Mouse (Mus musculus) neural tube, embryonic 12.5 days (tissue): ENCODE results near the gene Fgfr2. TPM values are rescaled to one million over a fixed set of nuclear protein-coding genes. Genes with fewer than 3 reads are reported as not detected.

ENCODE experiments used
- ATAC-seq: fragments of 200-750 bp; cut with Nextera tagmentation; 2 replicates; pipeline ENCODE4 v1.8.0; 2017; ENCODE audit warnings: low read depth, mild to moderate bottlenecking, moderate TSS enrichment, moderate library complexity; ENCODE audit not compliant: low FRiP score
- H3K27ac ChIP-seq: fragments of 300-500 bp; sonication (generic); 2 replicates; pipeline ENCODE4 v1.5.1; 2016
- H3K27me3 ChIP-seq: fragments of 300-500 bp; sonication (generic); replicated peaks from 2 replicates; pipeline ENCODE4 v1.6.1; 2016; ENCODE audit warnings: mild to moderate bottlenecking
- H3K36me3 ChIP-seq: fragments of 300-500 bp; sonication (generic); 2 replicates; pipeline ENCODE4 v1.6.1; 2016; ENCODE audit warnings: mild to moderate bottlenecking
- H3K4me1 ChIP-seq: fragments of 300-500 bp; sonication (generic); 2 replicates; pipeline ENCODE4 v1.6.1; 2016
- H3K4me2 ChIP-seq: fragments of 300-500 bp; sonication (generic); replicated peaks from 2 replicates; pipeline ENCODE4 v1.6.1; 2016; ENCODE audit warnings: mild to moderate bottlenecking
- H3K4me3 ChIP-seq: fragments of 300-500 bp; sonication (generic); 2 replicates; pipeline ENCODE4 v1.5.1; 2016
- H3K9ac ChIP-seq: fragments of 300-500 bp; sonication (generic); 2 replicates; pipeline ENCODE4 v1.6.1; 2016; ENCODE audit warnings: mild to moderate bottlenecking
- H3K9me3 ChIP-seq: fragments of 300-500 bp; sonication (generic); 2 replicates; pipeline ENCODE4 v1.6.1; 2016; ENCODE audit warnings: mild to moderate bottlenecking
- WGBS: fragments of 180-500 bp; shearing (Covaris S2); methylation state at CpG from one replicate; pipeline ENCODE4 v1.1.7; 2016; 5-methylcytosine and 5-hydroxymethylcytosine counted together
- polyA plus RNA-seq: library from polyadenylated mRNA; unstranded; fragments of >200 nt; fragmentation: Nextera tagmentation; extraction: Ambion mirVana; gene quantifications from 2 replicates; pipeline ENCODE4 v1.2.1, GENCODE M21; 2016

The Fgfr2 gene
- polyA plus RNA-seq, 1 experiment from 2014 or later, result 65.0 TPM

- H3K4me1 ChIP-seq, result peaks cover 32% of the 10 kb centered on the region
- WGBS, result under 1% methylated on average over 45 of the region's 45 CpGs
Measured at GRCm38 (mm10) chr7:131554341-131555180, 1568.6 kb downstream of the Fgfr2 start.

GRCm38 (mm10) chr7:131553771-131554175, 1569.4 kb downstream of the Fgfr2 start:
- under 1% methylated on average over 39 of the region's 39 CpGs for WGBS
- Histone ChIP-seq H3K27me3 (peaks cover 100% of the 10 kb centered on the region), H3K4me3 (peak overlapping the region; percentile 35), H3K36me3 (no peaks in the 10 kb centered on the region), H3K4me1 (peaks cover 32% of the 10 kb centered on the region), H3K27ac (no peak overlapping the region), H3K9ac (peak overlapping the region; percentile 35; the same call in 1 of the 2 replicates), H3K4me2 (peak overlapping the region; percentile 65), H3K9me3 (no peaks in the 10 kb centered on the region)
- peak; percentile 49 for ATAC-seq

More at GRCm38 (mm10) chr7:131554341-131555180, 1568.6 kb downstream of the Fgfr2 start:
- no peak for ATAC-seq
- peak overlapping the region; percentile 35 for H3K4me3 ChIP-seq
- H3K27ac ChIP-seq, result no peak overlapping the region
- peaks cover 95% of the 10 kb centered on the region for H3K27me3 ChIP-seq
- H3K9ac ChIP-seq, result 0 out of 2 replicates have a peak overlapping the region, but pooled peaks have one; percentile 35
- H3K9me3 ChIP-seq, result no peaks in the 10 kb centered on the region
- no peaks in the 10 kb centered on the region for H3K36me3 ChIP-seq
- peak overlapping the region; percentile 65 for H3K4me2 ChIP-seq

- Histone ChIP-seq H3K4me1 (peaks cover 32% of the 10 kb centered on the region), H3K36me3 (no peaks in the 10 kb centered on the region), H3K9me3 (no peaks in the 10 kb centered on the region), H3K9ac (no peak overlapping the region), H3K27ac (no peak overlapping the region), H3K27me3 (peaks cover 100% of the 10 kb centered on the region), H3K4me3 (no peak overlapping the region), H3K4me2 (peak overlapping the region; percentile 12; the same call in 1 of the 2 replicates)
- 1% methylated on average over 5 of the region's 5 CpGs for WGBS
- ATAC-seq, result no peak
Measured at GRCm38 (mm10) chr7:131552781-131553180, 1570.4 kb downstream of the Fgfr2 start.

GRCm38 (mm10) chr7:131551931-131552741, 1571.0 kb downstream of the Fgfr2 start:
- Histone ChIP-seq H3K9ac (0 out of 2 replicates have a peak overlapping the region, but pooled peaks have one; percentile 3), H3K4me3 (no peak overlapping the region), H3K36me3 (no peaks in the 10 kb centered on the region), H3K27me3 (peaks cover 100% of the 10 kb centered on the region), H3K27ac (no peak overlapping the region), H3K4me1 (peaks cover 32% of the 10 kb centered on the region), H3K9me3 (no peaks in the 10 kb centered on the region), H3K4me2 (peak overlapping the region; percentile 12)
- under 1% methylated on average over 42 of the region's 42 CpGs for WGBS
- no peak for ATAC-seq

- peaks cover 27% of the 10 kb centered on the region for H3K4me1 ChIP-seq
- no peaks in the 10 kb centered on the region for H3K36me3 ChIP-seq
- H3K9me3 ChIP-seq, result no peaks in the 10 kb centered on the region
- no peak overlapping the region for H3K9ac ChIP-seq
- no peak overlapping the region for H3K4me3 ChIP-seq
- no peak overlapping the region for H3K27ac ChIP-seq
- no peak for ATAC-seq
- 2% methylated on average over 4 of the region's 4 CpGs for WGBS
- peaks cover 100% of the 10 kb centered on the region for H3K27me3 ChIP-seq
- no peak overlapping the region for H3K4me2 ChIP-seq
Measured at GRCm38 (mm10) chr7:131551471-131551870, 1571.7 kb downstream of the Fgfr2 start.

GRCm38 (mm10) chr7:131548473-131548872, 1574.7 kb downstream of the Fgfr2 start, which contains the start of gene Hmx2:
Hmx2 (plus strand) TSS chr7:131548773.
- Histone ChIP-seq H3K9me3 (no peaks in the 10 kb centered on the region), H3K27ac (no peak within 1 kb of the TSS), H3K4me3 (no peak within 1 kb of the TSS), H3K4me1 (peaks cover 16% of the 10 kb centered on the region), H3K4me2 (no peak within 1 kb of the TSS), H3K27me3 (peaks cover 98% of the 10 kb centered on the region), H3K9ac (no peak within 1 kb of the TSS), H3K36me3 (no peaks in the 10 kb centered on the region)
- ATAC-seq, result no peak
- 7% methylated on average over 3 of the region's 3 CpGs for WGBS

- WGBS, result 3% methylated on average over 5 of the region's 5 CpGs
- no peak for ATAC-seq
- Histone ChIP-seq H3K36me3 (no peaks in the 10 kb centered on the region), H3K4me1 (peaks cover 24% of the 10 kb centered on the region), H3K9ac (no peak overlapping the region), H3K4me3 (no peak overlapping the region), H3K27me3 (peaks cover 98% of the 10 kb centered on the region), H3K4me2 (no peak overlapping the region), H3K27ac (no peak overlapping the region), H3K9me3 (no peaks in the 10 kb centered on the region)
Measured at GRCm38 (mm10) chr7:131547481-131547880, 1575.7 kb downstream of the Fgfr2 start.

GRCm38 (mm10) chr7:131546423-131546822, 1576.7 kb downstream of the Fgfr2 start:
- H3K27ac ChIP-seq, result no peak overlapping the region
- peaks cover 98% of the 10 kb centered on the region for H3K27me3 ChIP-seq
- H3K9ac ChIP-seq, result no peak overlapping the region
- no peaks in the 10 kb centered on the region for H3K36me3 ChIP-seq
- H3K4me2 ChIP-seq, result no peak overlapping the region; the same call in 1 of the 2 replicates
- WGBS, result 3% methylated on average over 2 of the region's 2 CpGs
- H3K4me1 ChIP-seq, result peaks cover 32% of the 10 kb centered on the region
- no peak for ATAC-seq
- no peak overlapping the region for H3K4me3 ChIP-seq
- H3K9me3 ChIP-seq, result no peaks in the 10 kb centered on the region

GRCm38 (mm10) chr7:131545701-131546385, 1577.3 kb downstream of the Fgfr2 start:
- Histone ChIP-seq H3K9ac (no peak overlapping the region), H3K4me1 (peaks cover 33% of the 10 kb centered on the region), H3K27me3 (peaks cover 98% of the 10 kb centered on the region), H3K4me2 (no peak overlapping the region; the same call in 1 of the 2 replicates), H3K27ac (no peak overlapping the region), H3K9me3 (no peaks in the 10 kb centered on the region), H3K4me3 (no peak overlapping the region), H3K36me3 (no peaks in the 10 kb centered on the region)
- ATAC-seq, result no peak
- WGBS, result under 1% methylated on average over 13 of the region's 13 CpGs

- Histone ChIP-seq H3K27me3 (peaks cover 96% of the 10 kb centered on the region), H3K4me2 (no peak overlapping the region), H3K9ac (no peak overlapping the region), H3K4me3 (no peak overlapping the region), H3K27ac (no peak overlapping the region), H3K9me3 (no peaks in the 10 kb centered on the region), H3K4me1 (peaks cover 33% of the 10 kb centered on the region), H3K36me3 (no peaks in the 10 kb centered on the region)
- WGBS, result 2% methylated on average over 5 of the region's 5 CpGs
- no peak for ATAC-seq
Measured at GRCm38 (mm10) chr7:131544871-131545270, 1578.3 kb downstream of the Fgfr2 start.

- no peak overlapping the region for H3K27ac ChIP-seq
- ATAC-seq, result no peak
- peaks cover 33% of the 10 kb centered on the region for H3K4me1 ChIP-seq
- H3K4me2 ChIP-seq, result peak overlapping the region; percentile 73
- WGBS, result under 1% methylated on average over 75 of the region's 75 CpGs
- H3K4me3 ChIP-seq, result peak overlapping the region; percentile 39
- H3K36me3 ChIP-seq, result no peaks in the 10 kb centered on the region
- no peaks in the 10 kb centered on the region for H3K9me3 ChIP-seq
- H3K27me3 ChIP-seq, result peaks cover 95% of the 10 kb centered on the region
- peak overlapping the region; percentile 33; the same call in 1 of the 2 replicates for H3K9ac ChIP-seq
Measured at GRCm38 (mm10) chr7:131543623-131544481, 1579.3 kb downstream of the Fgfr2 start.
